Mouse (Mus musculus): ENCODE data around the gene Rpusd3. TPM values are rescaled to one million over a fixed set of nuclear protein-coding genes. Genes with fewer than 3 reads are reported as not detected.

The Rpusd3 gene
- total RNA-seq, 1 experiment from 2014 or later, result 7.6 TPM

GRCm38 (mm10) chr6:113429965-113430364 is 10.8 kb upstream of the Rpusd3 start:
- DNase-seq, result no peak

DNA sequence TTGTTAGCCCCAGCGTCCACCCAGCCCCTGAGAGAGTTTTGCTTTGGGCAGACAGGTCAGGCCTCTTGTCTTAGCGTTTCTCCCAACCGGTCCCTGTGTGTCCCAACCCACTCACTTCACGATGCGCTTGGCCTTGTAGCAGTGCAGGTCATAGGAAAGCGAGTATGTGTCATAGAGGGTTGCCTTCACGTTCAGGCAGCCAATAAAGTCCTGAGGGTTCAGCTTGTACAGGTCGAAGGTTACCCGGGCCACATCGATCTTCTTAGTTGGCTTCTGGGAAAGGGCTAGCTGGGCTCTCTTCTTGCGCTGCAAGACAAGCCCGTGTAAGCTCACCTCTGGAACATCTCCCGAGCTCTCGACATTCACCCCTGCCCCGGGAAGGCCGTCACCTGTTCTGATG is 8.9 kb upstream of the Rpusd3 start:
- DNase-seq, result no peak

DNA sequence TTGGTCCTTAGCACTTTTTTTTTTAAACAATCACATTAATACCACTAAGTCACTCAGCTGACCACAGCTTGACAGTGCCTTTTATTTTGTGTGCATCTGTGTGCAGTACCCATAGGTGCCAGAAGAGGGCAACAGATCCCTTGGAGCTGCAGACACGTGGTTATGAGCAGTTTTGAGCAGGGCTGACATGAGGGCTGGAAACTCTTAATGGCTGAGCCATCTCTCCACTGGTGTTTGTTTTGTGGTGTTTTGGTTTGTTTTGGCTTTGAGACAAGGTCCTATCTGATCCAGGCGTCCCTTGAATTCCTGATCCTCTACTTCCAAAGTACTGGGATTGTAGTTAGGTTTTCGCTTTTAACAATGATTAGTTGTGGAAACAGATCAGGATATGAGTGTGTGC is 8.3 kb upstream of the Rpusd3 start:
- DNase-seq, result peak; percentile 22

- no peak for DNase-seq
Measured at GRCm38 (mm10) chr6:113426696-113427095, 7.6 kb upstream of the Rpusd3 start.

GRCm38 (mm10) chr6:113424187-113424586 is 5.0 kb upstream of the Rpusd3 start:
- no peak for DNase-seq

DNA sequence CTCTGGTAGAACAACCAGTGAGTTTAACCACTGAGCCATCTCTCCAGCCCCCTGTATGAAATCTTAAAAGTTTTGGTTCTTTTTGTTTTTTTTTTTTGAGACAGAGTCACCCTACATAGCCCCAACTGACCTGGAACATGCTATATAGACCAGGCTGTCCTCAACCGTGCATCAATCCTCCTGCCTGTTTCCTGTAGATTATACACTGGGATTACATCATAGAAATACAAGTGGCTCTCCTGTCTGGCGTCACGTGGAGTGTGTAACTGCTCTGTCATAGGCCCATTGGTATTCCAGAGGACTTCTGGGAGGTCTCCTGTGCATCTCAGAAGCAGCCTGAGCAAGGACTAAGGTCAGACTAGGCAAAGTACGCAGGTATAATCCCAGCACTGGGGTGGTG is 3.9 kb upstream of the Rpusd3 start:
- DNase-seq, result no peak

- peak; percentile 17 for DNase-seq
Measured at GRCm38 (mm10) chr6:113418441-113419198, 520 bp downstream of the Rpusd3 start.

GRCm38 (mm10) chr6:113416416-113416815 is 2.7 kb downstream of the Rpusd3 start:
- DNase-seq, result no peak

DNA sequence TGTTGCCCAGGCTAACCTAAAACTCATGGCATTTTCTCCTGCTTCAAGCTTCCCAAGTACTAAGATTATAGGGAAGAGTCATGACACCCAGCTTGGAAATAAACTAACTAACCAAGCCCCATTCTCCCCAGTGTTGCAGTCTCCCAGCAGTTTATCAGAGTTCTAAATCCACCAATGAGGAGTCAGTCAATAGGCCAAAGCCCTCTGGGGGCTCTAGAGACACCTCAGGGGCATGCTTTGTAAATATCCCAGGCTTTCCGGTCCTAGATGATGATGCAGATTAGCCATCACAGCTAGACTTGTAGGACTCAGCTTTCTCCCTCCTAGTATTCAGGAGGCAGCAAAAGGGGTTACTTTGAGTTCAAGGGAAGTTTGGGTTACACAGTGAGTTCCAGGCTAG is 9.1 kb downstream of the Rpusd3 start:
- DNase-seq, result no peak

DNA sequence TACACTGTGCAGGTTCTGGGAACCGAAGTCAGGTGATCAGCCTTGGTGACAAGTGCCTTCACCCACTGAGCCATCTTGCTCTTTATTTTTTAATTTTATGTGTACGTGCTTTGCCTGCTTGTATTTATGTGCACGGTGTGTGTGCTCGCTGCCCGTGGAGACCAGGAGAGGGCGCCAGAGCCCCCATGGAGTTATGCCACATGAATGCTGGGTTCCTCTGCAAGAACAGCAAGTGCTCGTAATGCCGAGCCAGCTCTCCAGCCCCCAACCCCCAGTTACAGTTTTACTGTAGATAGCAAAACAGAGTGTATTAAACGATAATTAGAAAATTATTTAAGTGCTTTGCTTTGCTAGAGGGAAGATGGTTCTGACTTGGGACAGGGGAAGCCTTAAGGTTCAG is 12.5 kb downstream of the Rpusd3 start:
- no peak for DNase-seq

DNA sequence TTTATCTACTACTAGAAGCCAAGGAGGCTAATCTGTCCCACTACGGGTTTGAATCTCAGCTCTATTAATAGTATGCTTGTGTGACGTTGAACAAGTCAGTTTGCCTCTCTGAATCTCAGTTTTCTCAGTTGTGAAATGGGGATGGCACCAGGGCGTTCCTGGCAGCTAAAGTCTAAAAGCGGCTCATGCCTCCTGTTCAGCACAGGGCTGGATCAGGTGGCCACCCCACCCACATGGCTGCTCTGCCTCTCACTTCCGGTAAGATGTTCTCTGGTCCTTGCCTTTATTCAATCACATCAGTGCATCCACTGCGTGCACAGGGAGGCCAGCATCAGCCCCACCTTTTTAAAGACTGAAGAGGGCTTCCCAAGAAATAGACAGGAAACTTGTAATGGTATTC is 13.7 kb downstream of the Rpusd3 start:
- no peak for DNase-seq

- no peak for DNase-seq
Measured at GRCm38 (mm10) chr6:113404649-113405448, 14.3 kb downstream of the Rpusd3 start.

DNA sequence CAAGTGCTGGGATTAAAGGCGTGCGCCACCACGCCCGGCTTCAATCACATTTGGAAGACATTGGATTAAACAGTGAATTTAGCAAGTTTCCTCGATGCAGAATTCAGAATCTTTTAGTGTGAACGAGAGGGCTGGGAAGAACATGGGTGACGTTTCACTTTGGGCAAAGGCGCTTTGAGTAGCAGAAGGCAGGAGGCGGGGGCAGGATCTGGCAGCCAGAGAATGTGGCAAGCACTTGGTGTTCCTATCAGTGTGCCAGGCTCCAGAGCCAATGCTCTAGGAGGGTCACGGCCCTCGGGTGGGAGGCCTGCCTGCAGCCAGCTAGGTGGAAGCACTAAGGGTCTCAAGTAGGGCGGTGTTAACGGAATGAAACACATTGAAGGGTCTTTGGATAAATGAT is 17.0 kb downstream of the Rpusd3 start:
- DNase-seq, result no peak

DNA sequence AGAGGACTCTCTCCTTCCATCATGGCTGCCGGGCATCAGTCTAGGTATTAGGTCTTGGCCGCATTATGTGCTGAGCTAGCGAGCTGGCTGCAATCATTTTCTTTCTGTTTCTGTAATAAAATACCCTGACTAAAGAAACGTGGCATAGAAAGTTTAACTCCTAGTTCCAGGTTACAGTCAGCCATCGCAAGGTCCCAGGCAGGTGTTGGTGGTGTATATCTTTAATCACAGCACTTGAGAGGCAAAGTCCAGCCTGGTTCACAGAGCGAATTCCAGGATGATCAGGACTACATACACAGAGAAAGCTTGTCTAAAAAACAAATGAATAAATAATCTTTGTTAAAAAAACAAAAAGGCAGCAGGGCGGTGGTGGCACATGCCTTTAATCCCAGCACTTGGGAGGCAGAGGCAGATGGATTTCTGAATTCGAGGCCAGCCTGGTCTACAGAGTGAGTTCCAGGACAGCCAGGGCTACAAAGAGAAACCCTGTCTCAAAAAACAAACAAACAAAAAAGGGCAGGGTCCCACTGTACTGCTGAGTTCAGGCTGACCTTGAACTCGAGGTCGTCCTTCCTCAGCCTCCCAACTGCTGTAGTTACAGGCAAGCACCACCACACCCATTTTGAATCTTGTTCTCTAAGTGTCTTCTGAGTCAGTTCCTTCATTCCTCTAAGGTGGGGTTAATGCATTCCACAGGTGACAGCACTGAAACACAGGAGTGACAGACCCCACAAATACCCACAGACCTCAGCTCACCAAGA is 22.7 kb downstream of the Rpusd3 start:
- DNase-seq, result no peak

GRCm38 (mm10) chr6:113395501-113395900 is 23.6 kb downstream of the Rpusd3 start:
- DNase-seq, result no peak

- no peak for DNase-seq
Measured at GRCm38 (mm10) chr6:113394811-113395210, 24.3 kb downstream of the Rpusd3 start.

DNA sequence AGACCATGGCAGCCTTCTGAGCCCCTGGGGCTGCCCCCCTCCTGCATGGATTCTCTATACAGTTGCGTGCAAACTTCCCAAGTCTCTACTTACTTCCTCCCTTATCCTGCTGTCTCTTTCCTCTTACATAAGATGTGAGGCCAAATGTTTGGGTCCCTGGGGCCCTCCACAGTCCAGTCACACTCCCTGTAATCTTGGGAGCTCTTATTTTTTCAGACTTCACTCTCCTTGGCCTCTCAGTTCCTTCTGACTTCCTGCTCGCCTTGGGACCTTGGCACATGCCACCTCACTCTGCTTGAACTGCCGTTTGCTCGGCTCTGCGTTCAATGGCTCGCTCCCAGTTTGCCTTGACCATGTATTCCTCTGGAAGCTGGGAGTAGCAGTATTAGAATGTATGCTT is 25.2 kb downstream of the Rpusd3 start:
- no peak for DNase-seq

DNA sequence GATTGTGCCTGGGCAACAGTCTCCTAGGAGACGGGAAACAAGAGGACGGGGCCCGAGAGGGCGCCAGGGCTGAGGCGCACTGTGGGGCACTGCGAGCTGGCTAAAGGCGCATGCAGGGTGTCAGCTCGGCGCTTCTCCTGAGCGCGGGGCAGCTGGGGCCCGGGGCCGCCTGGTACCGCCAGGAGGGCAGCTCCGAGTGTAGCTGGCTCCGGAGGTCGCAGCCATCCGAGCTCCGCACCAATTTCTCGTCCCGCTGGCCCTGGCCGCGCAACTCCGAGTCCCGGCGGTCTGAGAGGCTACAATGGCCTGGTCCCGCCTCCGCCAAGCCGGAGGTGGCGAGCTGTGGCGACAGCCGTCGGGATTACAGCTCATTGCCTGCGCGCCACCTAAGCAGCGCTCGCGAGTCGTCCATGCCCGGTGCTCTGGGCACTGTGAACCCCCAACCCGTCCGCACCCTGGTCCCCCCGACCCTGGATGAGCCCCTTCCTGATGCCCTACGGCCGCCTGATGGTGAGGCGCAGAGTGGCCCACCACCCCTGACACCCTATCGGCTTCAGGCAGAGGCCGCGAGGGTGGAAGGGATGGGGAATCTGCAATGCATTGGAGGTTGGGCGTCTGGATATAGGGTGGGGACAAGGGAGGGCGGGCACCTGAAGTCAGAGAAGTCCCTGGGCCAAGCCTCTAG is 26.6 kb downstream of the Rpusd3 start:
- DNase-seq, result peak; percentile 60

DNA sequence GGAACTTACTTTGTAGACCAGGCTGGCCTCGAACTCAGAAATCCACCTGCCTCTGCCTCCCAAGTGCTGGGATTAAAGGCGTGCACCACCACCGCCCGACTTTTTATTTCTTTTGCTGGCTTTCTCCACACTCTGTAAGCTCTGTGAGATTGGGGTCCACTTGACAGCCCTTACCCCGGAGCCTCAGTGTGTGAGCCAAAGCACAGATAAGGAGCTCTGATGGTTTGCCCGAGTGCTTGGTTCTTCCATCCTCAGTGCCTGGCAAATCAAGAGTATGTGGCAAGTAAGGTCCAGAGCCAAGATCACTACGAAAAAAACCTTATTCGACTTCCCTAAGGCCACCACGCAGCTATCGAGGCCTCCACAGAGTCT is 27.1 kb downstream of the Rpusd3 start:
- DNase-seq, result no peak

DNA sequence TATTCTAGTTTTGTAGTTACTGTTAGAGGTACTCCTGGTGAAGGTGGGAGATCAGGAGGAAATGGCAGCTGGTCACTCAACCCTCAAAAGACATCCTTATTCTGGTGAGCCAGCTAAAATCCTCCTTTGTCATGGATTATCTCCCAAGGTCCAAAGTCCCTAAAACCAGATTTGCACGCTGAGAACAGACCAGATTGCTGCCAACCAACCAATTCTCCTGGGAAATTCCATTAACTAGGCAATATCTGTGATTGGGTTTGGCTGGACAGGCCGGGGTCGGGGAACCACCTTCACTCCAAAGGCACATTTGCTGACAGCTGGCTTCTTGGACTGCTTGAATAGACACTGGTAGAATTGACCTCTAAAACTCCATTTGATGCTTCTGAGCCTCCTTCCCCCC is 28.4 kb downstream of the Rpusd3 start:
- DNase-seq, result no peak

GRCm38 (mm10) chr6:113388960-113389359 is 30.2 kb downstream of the Rpusd3 start, which contains the start of gene Ttll3:
Gene Ttll3 (plus strand): TSS chr6:113389260.
- DNase-seq, result no peak

GRCm38 (mm10) chr6:113386025-113386424 is 33.1 kb downstream of the Rpusd3 start:
- no peak for DNase-seq

All from adrenal gland, postnatal 25 days (tissue).